Mouse (Mus musculus): ENCODE measurements around the gene Ppp2r5e.
"Not testable (repeated sequence)": the region's sequence is repeated elsewhere in the genome, so short reads cannot be mapped to it uniquely, and the experiment has no call there.

The Ppp2r5e gene

DNA sequence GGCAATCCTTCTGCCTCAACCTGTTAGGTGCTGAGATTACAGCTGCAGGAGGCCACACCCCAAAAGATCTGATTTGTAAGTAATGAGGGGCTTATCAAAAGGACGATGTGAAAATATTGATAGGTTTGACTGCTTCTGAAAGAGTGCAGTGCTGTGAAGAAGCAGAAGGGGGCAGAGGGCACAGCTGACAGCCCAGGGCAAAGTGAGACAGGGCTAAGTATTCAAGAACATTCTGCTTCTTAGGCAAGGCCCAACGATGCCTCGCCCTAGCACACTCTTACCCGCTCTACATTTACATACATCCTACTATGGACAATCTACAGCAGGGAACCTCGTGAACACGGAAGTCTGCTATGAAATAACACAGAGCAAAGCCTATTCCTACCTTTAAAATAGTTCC lies 128.2 kb downstream of the Ppp2r5e start:
- in situ Hi-C loops (cut with MboI; ENCODE audit: low pct_unique_long_range_greater_than_20kb in 1 of 2, low sequenced_read_pairs in 2 of 2, unreplicated experiment in 1 of 2): loop anchor here (25.0 kb wide), 1 partner anchor 169 kb away; no protein-coding TSS in a partner anchor

DNA sequence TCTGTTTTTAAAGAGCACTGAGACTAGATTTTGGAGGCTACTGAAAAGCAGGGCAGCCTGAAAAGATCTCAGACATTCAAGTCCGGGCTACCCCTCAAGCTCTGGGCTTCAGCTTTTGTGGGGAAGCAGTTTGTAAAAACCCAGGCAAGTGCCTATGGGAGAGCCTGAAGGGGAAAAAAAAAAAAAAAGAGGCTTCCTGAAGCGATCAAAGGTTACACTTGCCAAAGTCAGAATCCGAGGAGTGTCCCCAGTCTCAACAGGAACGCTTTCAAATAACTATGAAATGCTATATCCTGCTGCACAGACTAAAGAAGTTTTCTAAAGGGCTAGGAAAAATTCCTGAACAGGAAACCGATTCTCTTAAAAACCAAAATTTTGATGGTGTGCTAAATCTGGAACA lies 128.9 kb downstream of the Ppp2r5e start:
- in situ Hi-C loops (cut with MboI; ENCODE audit: low pct_unique_long_range_greater_than_20kb in 1 of 2, low sequenced_read_pairs in 2 of 2, unreplicated experiment in 1 of 2): loop anchor here (25.0 kb wide), 1 partner anchor 170 kb away; no protein-coding TSS in a partner anchor

DNA sequence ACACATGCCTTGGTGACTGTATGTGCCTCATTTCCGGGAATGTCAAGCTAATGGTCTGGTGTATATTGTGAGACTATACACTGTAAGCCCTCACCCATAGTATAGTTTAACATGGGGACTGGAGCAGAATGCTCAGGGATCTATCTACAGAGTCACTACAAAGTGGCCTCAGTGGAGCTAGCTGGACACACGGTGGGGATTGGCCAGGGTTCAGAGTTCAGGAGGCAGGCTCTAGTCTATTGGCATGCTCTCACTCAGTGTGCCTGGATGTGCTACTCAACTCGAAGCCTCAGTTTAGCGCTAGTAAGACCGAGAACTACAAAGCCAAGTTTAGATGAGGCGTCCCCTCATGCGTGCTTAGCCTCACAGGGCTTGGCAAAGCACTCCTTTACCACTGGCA lies 129.8 kb downstream of the Ppp2r5e start:
- in situ Hi-C loops (cut with MboI; ENCODE audit: low pct_unique_long_range_greater_than_20kb in 1 of 2, low sequenced_read_pairs in 2 of 2, unreplicated experiment in 1 of 2): loop anchor here (25.0 kb wide), 1 partner anchor 171 kb away; no protein-coding TSS in a partner anchor

DNA sequence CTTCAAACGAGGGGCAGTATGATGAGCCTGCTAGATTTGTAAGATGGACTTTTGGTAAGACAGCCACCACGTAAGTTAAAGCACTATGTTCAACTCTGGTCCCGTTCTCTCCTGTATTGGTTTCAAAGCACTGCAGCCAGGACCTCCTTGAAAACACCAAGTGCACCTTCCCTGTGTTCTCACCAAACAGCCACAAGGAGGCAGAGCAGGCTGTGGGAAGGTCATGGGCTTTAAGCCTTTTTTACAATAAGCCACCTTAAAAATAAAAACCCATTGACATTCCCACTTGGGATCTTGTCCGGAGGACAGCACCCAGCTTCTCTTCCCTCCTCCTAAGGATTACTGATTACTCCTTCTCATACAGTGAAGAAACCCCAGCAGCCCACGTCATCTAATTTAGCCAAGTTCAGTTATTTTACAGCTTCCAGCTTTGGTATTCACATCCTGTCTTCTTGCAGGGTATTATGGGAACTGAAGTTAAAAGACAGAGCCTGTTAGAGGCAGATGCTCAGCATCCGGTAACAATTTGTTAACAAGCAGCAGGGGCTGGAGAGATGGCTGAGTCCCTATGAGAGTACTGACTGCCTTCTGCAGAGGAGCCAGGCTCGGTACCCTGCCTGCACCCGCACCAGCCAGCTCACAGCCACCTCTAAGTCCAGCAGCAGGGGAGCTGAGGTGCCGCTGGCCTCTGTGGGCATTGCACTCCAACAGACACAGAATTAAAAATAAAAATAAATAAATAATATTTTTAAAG lies 131.9 kb downstream of the Ppp2r5e start:
- in situ Hi-C loops (cut with MboI; ENCODE audit: low pct_unique_long_range_greater_than_20kb in 1 of 2, low sequenced_read_pairs in 2 of 2, unreplicated experiment in 1 of 2): loop anchor here (25.0 kb wide), 1 partner anchor 173 kb away; no protein-coding TSS in a partner anchor

DNA sequence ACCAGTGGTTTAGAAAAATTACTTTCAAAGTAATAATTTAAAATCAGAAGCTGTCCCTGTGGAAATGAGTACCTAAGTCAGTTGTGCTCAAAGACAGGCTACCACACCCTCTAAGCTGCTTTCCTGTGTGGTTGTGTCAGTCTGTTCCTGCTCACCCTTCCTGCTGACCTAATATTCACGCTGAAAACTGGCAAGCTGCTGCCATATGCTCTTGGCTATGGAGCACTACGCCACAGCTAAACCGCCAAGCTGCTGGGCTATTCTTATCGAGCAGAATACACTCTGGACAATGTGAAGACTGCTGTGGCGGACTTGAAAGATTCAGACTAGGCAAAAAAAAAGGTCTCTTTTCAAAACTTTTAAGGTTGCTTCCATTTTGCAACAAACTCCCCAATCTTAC lies 135.5 kb downstream of the Ppp2r5e start:
- in situ Hi-C loops (cut with MboI; ENCODE audit: low pct_unique_long_range_greater_than_20kb in 1 of 2, low sequenced_read_pairs in 2 of 2, unreplicated experiment in 1 of 2): loop anchor here (25.0 kb wide), 1 partner anchor 177 kb away; no protein-coding TSS in a partner anchor

DNA sequence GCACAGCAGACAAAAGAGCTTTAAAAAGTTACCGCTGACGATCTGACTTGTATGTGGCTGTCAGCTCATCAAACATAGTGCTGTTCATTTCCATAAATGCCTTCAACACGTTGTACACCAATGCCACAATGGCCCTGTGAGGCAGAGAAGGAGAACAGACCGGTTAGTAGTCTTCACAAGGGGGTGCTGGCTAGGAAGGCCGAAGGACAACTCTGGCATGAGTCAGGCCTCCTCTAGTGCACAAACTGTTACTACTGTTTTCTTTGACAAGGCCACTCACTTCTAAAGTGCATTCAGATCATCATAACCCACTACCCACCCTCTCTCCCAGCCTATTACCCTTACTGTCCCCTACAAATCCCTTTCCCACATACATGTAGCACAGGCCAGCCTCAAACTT lies 136.4 kb downstream of the Ppp2r5e start:
- in situ Hi-C loops (cut with MboI; ENCODE audit: low pct_unique_long_range_greater_than_20kb in 1 of 2, low sequenced_read_pairs in 2 of 2, unreplicated experiment in 1 of 2): loop anchor here (25.0 kb wide), 1 partner anchor 178 kb away; no protein-coding TSS in a partner anchor

DNA sequence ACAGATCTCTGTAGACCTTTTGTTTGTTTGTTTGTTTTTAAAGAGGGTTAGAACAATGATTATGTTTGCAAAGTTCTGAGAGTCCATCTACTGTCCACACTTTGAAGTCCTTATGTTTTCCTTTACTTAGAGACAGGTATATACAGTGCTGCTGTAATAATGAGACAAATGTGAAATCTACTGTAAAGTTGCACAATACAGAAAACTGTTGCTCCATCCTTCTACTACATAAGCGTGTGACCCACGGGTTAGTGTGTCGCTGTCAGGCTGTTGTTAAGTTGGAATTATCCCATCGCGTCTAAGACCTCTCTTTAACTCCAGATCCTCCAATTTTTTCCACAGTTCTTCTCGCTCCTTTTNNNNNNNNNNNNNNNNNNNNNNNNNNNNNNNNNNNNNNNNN lies 142.6 kb downstream of the Ppp2r5e start:
- in situ Hi-C loops (cut with MboI; ENCODE audit: low pct_unique_long_range_greater_than_20kb in 1 of 2, low sequenced_read_pairs in 2 of 2, unreplicated experiment in 1 of 2): loop anchor here (25.0 kb wide), 1 partner anchor 184 kb away; no protein-coding TSS in a partner anchor

DNA sequence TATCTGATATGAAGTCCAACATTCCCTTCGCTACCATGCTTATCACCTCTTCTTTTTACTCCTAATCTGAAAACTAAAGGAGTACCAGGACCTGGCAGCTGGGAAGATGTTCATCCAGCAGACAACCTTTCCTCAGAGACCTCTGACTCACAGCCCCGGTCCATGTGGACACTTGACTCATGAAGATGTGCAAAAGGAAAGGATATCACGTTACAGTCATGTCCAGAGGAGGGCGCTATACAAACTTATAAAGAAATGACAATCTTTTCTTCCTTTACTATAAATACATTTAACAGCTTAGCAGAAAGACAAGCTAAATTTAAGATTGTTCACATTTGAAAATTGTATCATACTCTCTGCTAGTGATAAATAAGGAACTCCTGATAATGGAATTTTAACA lies 143.0 kb downstream of the Ppp2r5e start:
- in situ Hi-C loops (cut with MboI; ENCODE audit: low pct_unique_long_range_greater_than_20kb in 1 of 2, low sequenced_read_pairs in 2 of 2, unreplicated experiment in 1 of 2): loop anchor here (25.0 kb wide), 1 partner anchor 184 kb away; no protein-coding TSS in a partner anchor

DNA sequence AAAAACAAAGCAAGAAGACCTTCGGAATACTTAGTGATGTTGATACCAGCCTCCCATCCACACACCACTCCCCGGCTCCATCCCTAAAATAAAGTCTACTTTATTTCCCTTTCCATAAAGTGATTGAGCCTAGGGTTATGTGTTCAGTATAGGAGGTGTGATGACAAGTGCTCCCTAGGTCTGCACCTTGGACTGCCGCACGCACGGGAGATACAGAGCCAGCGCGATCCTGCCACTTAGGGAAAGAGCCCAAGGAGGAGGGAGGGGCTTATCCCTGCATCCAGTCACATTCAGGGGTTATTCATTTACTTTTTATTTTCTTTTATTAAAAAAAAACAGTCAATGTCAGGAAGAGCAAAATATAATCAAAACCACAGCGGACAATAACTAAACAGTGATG lies 145.5 kb downstream of the Ppp2r5e start:
- in situ Hi-C loops (cut with MboI; ENCODE audit: low pct_unique_long_range_greater_than_20kb in 1 of 2, low sequenced_read_pairs in 2 of 2, unreplicated experiment in 1 of 2): loop anchor here (25.0 kb wide), 1 partner anchor 187 kb away; no protein-coding TSS in a partner anchor

DNA sequence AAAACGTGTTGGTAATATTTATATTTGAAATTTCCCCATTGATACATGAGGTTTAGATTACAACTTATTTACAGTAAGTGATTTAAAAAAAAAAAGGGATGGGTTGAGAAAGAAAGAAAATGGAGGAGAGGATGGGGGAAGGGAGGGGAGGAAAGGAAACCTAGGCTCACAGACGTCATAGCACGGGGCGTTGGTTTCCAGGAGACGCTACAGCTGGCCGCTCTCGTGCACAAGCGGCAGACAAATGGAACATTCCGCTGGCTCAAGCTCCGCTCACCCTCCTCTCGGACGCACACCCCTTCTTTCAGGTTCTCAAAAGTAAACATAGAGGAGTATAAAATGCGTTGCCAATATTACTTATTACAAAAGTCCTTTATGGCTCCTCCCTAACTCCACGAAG lies 146.0 kb downstream of the Ppp2r5e start:
- in situ Hi-C loops (cut with MboI; ENCODE audit: low pct_unique_long_range_greater_than_20kb in 1 of 2, low sequenced_read_pairs in 2 of 2, unreplicated experiment in 1 of 2): loop anchor here (25.0 kb wide), 1 partner anchor 187 kb away; no protein-coding TSS in a partner anchor

DNA sequence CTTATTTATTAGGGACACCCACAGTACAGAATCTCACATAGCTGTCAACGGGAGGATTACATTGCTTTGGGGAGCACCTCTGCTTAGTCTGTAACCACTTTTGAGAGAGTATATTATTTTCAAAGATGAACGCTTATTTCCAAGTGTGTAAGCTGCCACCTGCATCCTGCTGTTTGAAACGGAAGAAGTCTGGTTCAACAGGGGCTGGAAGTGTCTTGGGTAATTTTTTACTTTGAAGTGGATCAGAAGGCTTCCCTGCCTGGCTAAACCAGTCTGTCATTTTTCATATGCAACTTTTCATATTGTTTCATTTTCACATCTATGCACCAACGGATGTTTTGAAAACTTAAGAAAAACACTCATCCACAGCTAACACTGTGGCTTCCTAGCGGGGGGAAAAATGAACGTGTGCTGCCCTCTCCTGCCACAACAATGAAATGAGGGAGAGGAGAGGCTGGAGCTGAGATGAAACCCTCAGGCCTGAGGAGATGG lies 146.5 kb downstream of the Ppp2r5e start:
- in situ Hi-C loops (cut with MboI; ENCODE audit: low pct_unique_long_range_greater_than_20kb in 1 of 2, low sequenced_read_pairs in 2 of 2, unreplicated experiment in 1 of 2): no loop called here

DNA sequence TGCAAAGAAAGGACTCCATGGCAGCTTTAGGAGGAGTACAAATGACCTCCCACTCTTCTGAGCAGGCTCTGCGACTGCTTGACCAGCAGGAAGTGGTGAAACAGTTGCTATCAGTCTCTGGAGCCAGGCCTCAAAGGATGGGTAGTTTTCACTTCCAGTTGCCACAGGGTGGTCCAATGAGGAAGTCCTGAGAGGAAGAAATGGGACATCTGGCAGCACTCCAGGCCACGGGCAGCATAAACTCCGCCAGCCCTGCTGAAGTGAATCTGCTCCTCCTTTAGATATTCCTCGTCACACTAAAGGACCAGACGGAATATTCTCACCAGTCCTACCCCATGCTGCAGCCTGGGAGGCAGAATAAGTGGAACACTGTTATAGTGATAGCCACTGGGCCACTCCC lies 147.1 kb downstream of the Ppp2r5e start:
- in situ Hi-C loops (cut with MboI; ENCODE audit: low pct_unique_long_range_greater_than_20kb in 1 of 2, low sequenced_read_pairs in 2 of 2, unreplicated experiment in 1 of 2): no loop called here

DNA sequence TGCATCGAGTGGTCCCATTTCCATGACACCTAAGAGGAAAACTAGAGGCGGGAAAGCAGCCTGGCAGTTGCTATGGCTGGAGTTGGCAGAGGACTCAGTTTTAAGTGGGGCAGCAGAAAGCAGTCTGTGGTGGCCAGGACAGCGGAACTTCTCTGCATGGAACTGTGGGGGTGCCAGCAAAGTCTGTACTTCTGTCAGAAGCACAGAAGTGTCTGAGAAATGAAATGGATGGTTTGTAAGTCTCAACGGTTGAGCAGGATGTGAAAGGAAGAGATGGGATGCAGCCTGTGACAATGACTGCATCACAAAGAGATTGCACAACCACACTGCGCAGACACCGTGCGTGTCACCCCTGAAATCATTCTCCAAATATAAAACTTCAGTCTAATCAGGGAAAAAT lies 149.8 kb downstream of the Ppp2r5e start:
- in situ Hi-C loops (cut with MboI; ENCODE audit: low pct_unique_long_range_greater_than_20kb in 1 of 2, low sequenced_read_pairs in 2 of 2, unreplicated experiment in 1 of 2): no loop called here

DNA sequence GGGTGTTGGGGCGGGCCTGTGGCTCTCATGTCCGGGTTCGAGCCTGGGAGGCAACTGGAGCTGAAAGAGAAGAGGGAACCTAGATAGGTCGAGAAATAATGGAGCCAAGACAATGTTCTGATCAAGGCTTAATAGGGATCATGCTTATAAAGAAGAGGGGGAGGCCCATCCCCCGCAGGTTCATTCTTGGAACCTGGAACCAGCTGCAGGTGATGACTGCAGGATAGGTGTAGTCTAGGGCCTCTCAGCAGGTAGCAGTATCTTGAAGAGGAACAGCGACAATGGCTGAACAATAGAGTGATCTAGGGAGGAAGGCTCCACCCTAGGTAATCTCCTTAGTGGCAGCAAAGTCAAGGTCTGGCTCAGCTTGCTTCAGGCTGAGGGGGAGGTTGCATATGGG lies 163.6 kb downstream of the Ppp2r5e start:
- in situ Hi-C loops (cut with MboI; ENCODE audit: low pct_unique_long_range_greater_than_20kb in 1 of 2, low sequenced_read_pairs in 2 of 2, unreplicated experiment in 1 of 2): not testable (repeated sequence)

DNA sequence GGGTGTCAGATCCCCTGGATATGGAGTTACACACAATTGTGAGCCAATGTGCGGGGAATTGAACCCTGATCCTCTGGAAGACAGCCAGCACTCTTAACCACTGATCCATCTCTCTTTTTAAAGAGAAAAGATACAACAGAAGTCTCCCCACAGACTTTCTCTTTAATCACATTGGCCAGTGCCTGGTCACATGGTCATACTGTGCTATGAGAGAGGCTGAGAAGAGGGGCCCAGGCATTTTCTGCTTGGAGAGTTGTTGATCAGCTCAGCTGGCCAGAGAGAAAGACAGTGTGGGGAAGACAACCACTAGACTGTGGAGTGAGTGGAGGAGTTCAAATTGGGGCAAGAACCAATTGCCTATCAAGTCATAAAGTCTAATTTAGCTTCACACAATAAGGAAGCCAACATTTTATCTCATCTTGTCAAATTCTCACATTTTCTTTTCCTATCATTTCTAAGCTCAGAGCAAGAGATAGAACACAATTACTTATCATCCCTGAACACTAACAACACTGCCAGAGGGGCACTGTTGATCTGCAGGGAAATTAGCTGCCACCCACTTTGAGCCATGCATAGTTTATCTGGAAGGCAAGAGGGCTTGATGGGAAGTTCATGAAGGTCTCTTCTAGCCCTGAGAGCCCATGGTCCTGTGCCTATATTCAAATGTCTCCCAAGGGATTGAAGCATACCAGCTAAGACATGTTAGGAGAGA lies 166.2 kb downstream of the Ppp2r5e start:
- in situ Hi-C loops (cut with MboI; ENCODE audit: low pct_unique_long_range_greater_than_20kb in 1 of 2, low sequenced_read_pairs in 2 of 2, unreplicated experiment in 1 of 2): no loop called here

DNA sequence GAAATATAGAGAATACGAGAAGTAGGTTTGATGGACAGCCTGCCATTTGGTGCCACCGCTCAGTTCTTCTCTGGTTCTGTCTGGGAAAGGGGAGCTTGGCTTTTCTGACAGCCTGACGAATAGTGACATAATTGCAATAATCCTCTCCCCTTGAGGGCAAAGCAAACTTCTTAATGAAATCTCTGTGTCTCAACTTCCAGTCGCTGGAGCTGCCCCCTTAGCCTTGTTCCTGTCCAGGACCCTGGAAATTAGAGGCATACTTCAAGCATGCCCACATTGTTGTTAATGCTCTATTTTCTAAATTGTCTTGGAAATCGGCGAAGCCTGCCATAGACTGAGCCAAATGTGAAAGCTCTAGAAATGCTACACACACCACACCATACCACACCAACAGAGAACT lies 167.3 kb downstream of the Ppp2r5e start:
- in situ Hi-C loops (cut with MboI; ENCODE audit: low pct_unique_long_range_greater_than_20kb in 1 of 2, low sequenced_read_pairs in 2 of 2, unreplicated experiment in 1 of 2): no loop called here

DNA sequence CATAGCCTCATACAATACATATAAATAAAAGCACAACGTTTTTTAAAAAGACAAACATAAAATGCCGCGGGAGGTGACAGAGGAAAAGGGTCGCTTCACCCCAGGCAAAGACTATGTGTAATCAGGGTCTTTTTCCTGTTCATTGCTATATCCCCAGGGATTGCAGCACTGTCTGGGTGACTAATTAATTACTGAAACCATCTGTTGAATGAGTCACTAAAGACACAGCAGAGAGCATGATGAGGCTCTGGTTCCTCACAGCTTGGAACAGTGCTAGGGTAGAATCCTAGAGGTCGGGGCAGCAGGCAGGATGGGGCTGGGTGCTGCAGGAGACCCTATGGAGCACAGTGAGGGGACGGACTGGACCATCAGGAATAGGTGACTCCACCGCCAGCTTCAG lies 170.2 kb downstream of the Ppp2r5e start:
- in situ Hi-C loops (cut with MboI; ENCODE audit: low pct_unique_long_range_greater_than_20kb in 1 of 2, low sequenced_read_pairs in 2 of 2, unreplicated experiment in 1 of 2): no loop called here

DNA sequence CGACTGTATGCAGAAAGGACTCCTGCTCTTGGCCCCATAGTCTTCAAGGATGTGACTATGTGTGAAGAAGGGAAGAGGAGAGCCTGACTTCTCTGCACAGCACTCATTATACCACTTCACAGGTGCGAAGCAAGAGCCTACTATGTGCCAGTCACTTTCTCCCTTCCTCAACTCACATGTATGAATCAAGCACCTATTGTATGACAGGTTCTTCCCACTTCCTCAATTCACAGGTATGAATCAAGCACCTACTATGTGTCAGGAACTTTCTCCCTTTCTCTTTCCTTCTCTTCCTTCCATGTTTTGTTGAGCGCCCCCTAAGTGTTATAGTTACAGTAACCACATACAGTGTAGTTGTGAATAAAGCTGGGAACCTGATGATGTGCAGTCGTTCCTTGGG lies 171.2 kb downstream of the Ppp2r5e start:
- in situ Hi-C loops (cut with MboI; ENCODE audit: low pct_unique_long_range_greater_than_20kb in 1 of 2, low sequenced_read_pairs in 2 of 2, unreplicated experiment in 1 of 2): no loop called here

DNA sequence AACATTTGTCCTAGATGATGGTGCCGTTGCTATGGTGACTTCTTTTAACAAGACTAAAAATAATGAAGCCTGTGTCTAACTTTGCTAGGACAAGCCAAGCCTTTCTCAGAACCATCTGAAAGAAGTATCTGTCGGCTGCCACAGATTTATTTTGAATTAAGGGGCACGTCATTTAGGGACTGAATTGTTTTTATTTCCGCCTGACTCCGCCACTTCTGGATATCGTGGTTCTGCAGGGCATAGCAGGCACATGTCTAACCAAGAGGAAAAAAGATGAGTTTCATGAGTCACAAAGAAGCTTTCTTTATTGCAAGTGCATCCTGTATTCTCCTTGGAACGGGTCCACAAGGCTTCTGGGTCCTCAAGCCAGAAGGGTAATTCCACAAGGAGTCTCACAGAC lies 171.7 kb downstream of the Ppp2r5e start:
- in situ Hi-C loops (cut with MboI; ENCODE audit: low pct_unique_long_range_greater_than_20kb in 1 of 2, low sequenced_read_pairs in 2 of 2, unreplicated experiment in 1 of 2): no loop called here

Data from mouse embryonic stem cell (cell line).